Mouse (Mus musculus) hindbrain, postnatal 0 days (tissue): ENCODE measurements around the gene Uba1. TPM values are rescaled to one million over a fixed set of nuclear protein-coding genes. Genes with fewer than 3 reads are reported as not detected.
"Not testable (repeated sequence)": the region's sequence is repeated elsewhere in the genome, so short reads cannot be mapped to it uniquely, and the experiment has no call there.

Source experiments
- ATAC-seq: fragments of 200-750 bp; cut with Nextera tagmentation; 2 replicates; pipeline ENCODE4 v1.8.0; 2017; ENCODE audit warnings: mild to moderate bottlenecking, moderate TSS enrichment, moderate library complexity
- DNase-seq: peaks from one replicate; pipeline ENCODE4 v3.0.0-alpha.2; 2015; ENCODE audit warnings: low spot score
- H3K27ac ChIP-seq: fragments of 300-500 bp; sonication (generic); 2 replicates; pipeline ENCODE4 v1.5.1; 2014; ENCODE audit warnings: mild to moderate bottlenecking
- H3K27me3 ChIP-seq: fragments of 300-500 bp; sonication (generic); 2 replicates; pipeline ENCODE4 v1.6.1; 2014; ENCODE audit warnings: low read length, mixed read lengths; ENCODE audit not compliant: insufficient read depth
- H3K36me3 ChIP-seq: fragments of 300-500 bp; sonication (generic); 2 replicates; pipeline ENCODE4 v1.6.1; 2014; ENCODE audit warnings: low read length, mixed read lengths; ENCODE audit not compliant: insufficient read depth
- H3K4me1 ChIP-seq: fragments of 300-500 bp; sonication (generic); 2 replicates; pipeline ENCODE4 v1.6.1; 2014; ENCODE audit warnings: antibody characterized with exemption, low read length, mixed read lengths; ENCODE audit not compliant: insufficient read depth
- H3K4me2 ChIP-seq: fragments of 300-500 bp; sonication (generic); 2 replicates; pipeline ENCODE4 v1.6.1; 2014; ENCODE audit warnings: low read depth, mild to moderate bottlenecking, low read length, moderate library complexity, mixed read lengths
- H3K4me3 ChIP-seq: fragments of 300-500 bp; sonication (generic); 2 replicates; pipeline ENCODE4 v1.5.1; 2014; ENCODE audit warnings: low read length
- H3K9ac ChIP-seq: fragments of 300-500 bp; sonication (generic); replicated peaks from 2 replicates; pipeline ENCODE4 v1.6.1; 2014; ENCODE audit warnings: mild to moderate bottlenecking, low read length, moderate library complexity, mixed read lengths
- H3K9me3 ChIP-seq: fragments of 300-500 bp; sonication (generic); 2 replicates; pipeline ENCODE4 v1.6.1; 2016; ENCODE audit warnings: low read length, mixed read lengths
- CTCF ChIP-seq: IDR thresholded peaks from 2 replicates; pipeline ENCODE4 v1.5.1; 2016; ENCODE audit warnings: antibody characterized with exemption, control low read depth, low read depth
- WGBS: fragments of 180-500 bp; shearing (Covaris S2); extraction: QIAGEN DNeasy Blood & Tissue Kit; methylation state at CpG from one replicate; pipeline ENCODE4 v1.1.7; 2014; 5-methylcytosine and 5-hydroxymethylcytosine counted together
- polyA plus RNA-seq: library from polyadenylated mRNA; unstranded; fragments of >200 nt; fragmentation: Nextera tagmentation; extraction: Ambion mirVana; gene quantifications from 2 replicates; pipeline ENCODE4 v1.2.1, GENCODE M21; 2015
- total RNA-seq: library from RNA; depleted of rRNA; stranded (reverse); fragments of >200 nt; gene quantifications from 2 replicates; pipeline ENCODE4 v1.2.3, GENCODE M21; 2014; rRNA removed

Uba1 gene
- total and polyA plus RNA-seq, 2 experiments from 2014 or later, result 243 to 594 TPM

DNA sequence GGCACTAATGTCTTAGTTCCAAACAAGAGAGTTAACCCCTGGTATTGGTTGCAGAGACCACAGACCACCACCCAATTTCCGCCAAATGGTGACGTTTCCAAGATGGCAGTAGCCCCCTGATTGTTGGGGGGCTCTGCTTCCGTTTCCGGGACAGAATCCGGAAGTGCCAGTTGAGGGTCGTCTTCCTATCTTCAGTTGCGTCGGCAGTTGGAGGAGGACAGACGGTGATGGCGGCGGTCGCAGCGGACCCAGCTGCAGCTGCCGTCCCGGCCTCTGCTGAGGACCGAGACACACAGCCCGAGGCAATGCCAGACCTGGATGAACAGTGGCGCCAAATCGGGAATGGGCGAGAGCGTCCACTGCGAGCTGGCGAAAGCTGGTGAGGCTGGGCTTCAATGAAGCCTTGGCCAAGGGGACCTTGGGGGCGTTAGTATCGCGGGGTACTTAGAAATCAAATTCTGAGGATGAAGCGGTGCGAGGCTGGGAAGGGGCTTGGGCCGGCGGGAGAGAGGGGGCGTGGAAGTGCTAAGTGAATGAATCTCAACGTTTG, 45.7 kb downstream of the Uba1 start, which contains the start of gene Usp11:
Gene Usp11 (plus strand): TSS at position 166 of the 550 bp plus-strand sequence.
- WGBS, result 30% methylated on average over 32 of the region's 32 CpGs
- ATAC-seq, result peak; percentile 78
- TF ChIP-seq CTCF, result no peak

DNA sequence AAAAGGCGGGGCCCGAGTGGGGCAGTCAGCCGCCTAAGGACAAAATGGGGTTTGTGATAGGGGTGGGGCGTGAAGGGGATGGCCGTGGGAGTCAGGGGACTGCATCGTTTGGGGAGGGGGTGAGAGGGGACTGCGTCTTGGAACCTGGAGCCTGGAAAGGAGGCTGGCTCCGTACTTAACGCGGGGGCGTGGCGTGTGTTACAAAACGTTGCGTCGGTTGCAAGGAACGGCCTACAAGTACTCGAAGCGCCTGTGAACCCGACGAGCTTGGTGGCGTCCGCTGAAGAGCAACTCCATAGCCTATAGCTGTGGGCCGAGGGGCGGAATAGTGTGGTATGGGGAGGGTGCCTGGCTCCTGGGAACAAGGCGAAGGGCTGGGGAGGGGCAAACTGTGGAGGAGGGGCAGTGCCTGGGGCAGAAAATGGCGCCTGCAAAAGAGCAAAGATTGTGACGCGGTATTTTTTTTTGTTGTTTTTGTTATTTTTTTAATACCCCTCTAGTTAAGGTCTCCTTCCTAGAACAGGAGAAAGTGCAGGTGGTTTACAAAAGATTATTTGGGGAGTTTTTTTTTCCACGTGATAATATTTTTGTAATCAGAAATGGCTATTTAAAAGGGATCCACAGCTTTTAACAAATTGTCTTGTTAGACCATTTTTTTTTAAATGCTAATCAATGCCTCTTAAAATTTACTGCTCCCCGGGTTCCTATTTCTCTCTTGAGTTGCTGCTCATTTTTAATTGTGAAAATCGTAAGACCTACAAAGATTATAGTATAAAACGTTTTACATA, 46.4 kb downstream of the Uba1 start:
- WGBS, result 23% methylated on average over 32 of the region's 32 CpGs
- H3K4me2 ChIP-seq, result peak overlapping the region; percentile 54
- peak; percentile 94 for ATAC-seq
- DNase-seq, result peak; percentile 87
- peak overlapping the region; percentile 74 for H3K9ac ChIP-seq
- H3K36me3 ChIP-seq, result no peaks in the 10 kb centered on the region
- no peak for TF ChIP-seq CTCF
- peak overlapping the region; percentile 58 for H3K4me3 ChIP-seq
- no peaks in the 10 kb centered on the region for H3K9me3 ChIP-seq
- no peaks in the 10 kb centered on the region for H3K27me3 ChIP-seq
- H3K4me1 ChIP-seq, result no peaks in the 10 kb centered on the region
- H3K27ac ChIP-seq, result peak overlapping the region; percentile 94

More for the DNA sequence above, 45.7 kb downstream of the Uba1 start, which contains the start of gene Usp11:
- Histone ChIP-seq H3K27ac (peak within 1 kb of the TSS; percentile 94), H3K4me3 (peak within 1 kb of the TSS; percentile 58), H3K4me1 (no peaks in the 10 kb centered on the region), H3K27me3 (no peaks in the 10 kb centered on the region), H3K9ac (peak within 1 kb of the TSS; percentile 74), H3K36me3 (no peaks in the 10 kb centered on the region), H3K9me3 (no peaks in the 10 kb centered on the region), H3K4me2 (peak within 1 kb of the TSS; percentile 54)
- peak; percentile 83 for DNase-seq

DNA sequence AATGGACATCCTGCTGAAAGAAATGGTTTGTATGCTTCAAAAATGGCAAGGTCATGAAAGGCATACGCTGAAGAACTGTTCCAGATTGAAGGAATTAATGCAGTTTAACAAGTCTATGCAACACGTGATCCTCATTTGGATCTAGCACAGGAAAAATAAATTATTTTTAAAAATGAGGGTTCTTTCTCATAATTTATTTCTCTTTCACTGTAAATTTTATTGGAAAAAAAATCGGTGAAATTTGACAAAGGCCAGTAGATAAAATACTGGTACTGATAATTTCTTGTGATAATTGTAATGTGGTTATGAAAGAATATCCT, 46.9 kb downstream of the Uba1 start:
- Histone ChIP-seq H3K4me2 (peak overlapping the region; percentile 54), H3K27ac (no peak overlapping the region), H3K9me3 (no peaks in the 10 kb centered on the region), H3K9ac (peak overlapping the region; percentile 74; the same call in 1 of the 2 replicates), H3K4me1 (no peaks in the 10 kb centered on the region), H3K4me3 (peak overlapping the region; percentile 58), H3K27me3 (no peaks in the 10 kb centered on the region), H3K36me3 (no peaks in the 10 kb centered on the region)
- WGBS, result 30% methylated on average over 3 of the region's 3 CpGs
- ATAC-seq, result no peak
- TF ChIP-seq CTCF, result no peak
- no peak for DNase-seq

DNA sequence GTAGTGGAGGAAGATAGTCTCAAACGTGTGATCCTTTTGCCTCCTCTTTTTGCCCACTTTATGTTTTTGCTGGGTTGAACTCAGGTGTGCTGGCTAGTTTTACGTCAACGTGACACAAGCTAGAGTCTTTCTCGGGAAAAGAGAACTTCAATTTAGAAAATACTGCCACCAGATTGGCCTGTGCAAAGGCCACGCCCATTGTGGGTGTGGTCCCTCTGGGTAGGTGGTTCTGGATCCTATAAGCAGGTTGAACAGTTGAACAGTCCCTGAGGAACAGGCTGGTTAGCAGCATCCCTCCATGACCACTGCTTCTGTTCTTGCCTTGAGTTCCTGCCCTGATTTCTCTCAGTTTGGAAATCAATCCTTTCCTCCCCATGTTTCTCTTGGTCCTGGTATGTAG, 70.6 kb downstream of the Uba1 start:
- WGBS, result 75% methylated on average over 5 of the region's 5 CpGs
- ATAC-seq (no peak), DNase-seq (no peak)
- Histone ChIP-seq H3K4me2 (no peak overlapping the region), H3K4me1 (no peaks in the 10 kb centered on the region), H3K36me3 (no peaks in the 10 kb centered on the region), H3K9ac (no peak overlapping the region), H3K4me3 (no peak overlapping the region), H3K9me3 (no peaks in the 10 kb centered on the region), H3K27ac (no peak overlapping the region), H3K27me3 (no peaks in the 10 kb centered on the region)
- no peak for TF ChIP-seq CTCF

DNA sequence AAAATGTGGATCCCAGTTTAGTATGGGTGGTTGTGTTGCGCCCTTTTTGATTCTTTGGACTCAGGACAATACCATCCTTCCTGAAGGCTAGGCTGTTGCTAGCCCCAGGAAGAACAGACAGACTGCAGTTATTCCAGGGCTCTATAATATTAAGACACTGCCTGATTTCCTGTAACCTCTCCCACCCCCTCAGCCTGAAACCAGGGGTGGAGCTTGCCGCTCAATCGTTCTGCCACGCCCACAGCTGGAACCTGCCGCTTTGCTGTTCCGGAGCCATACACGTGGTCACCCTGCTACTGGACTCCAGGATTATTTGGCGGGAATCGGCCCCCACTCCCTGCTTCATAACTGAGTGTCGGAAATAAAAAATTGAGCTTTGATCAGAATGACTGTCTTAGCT, 71.9 kb downstream of the Uba1 start:
- H3K9ac ChIP-seq, ATAC-seq: not testable (repeated sequence)
- 52% methylated on average over 10 of the region's 10 CpGs for WGBS

More for the DNA sequence above, 71.9 kb downstream of the Uba1 start:
- H3K27me3 ChIP-seq, H3K36me3 ChIP-seq, H3K9me3 ChIP-seq, H3K4me2 ChIP-seq, H3K4me1 ChIP-seq, DNase-seq, H3K4me3 ChIP-seq, H3K27ac ChIP-seq: not testable (repeated sequence)

Other genes with a start within 250 kb of the Uba1 start
- gene Jade3, start 232.6 kb upstream of the Uba1 start, total RNA-seq, result 4.9 and 5.9 TPM in 2 replicates
- 2.3 and 2.6 TPM in 2 replicates for gene Jade3, start 232.6 kb upstream of the Uba1 start, polyA plus RNA-seq
- 0.25 TPM in 1 of 2 replicates, not detected in the other for gene Rgn, start 108.5 kb upstream of the Uba1 start, total RNA-seq
- 1.0 and 1.3 TPM in 2 replicates for gene Rgn, start 108.5 kb upstream of the Uba1 start, polyA plus RNA-seq
- 58.4 and 64.2 TPM in 2 replicates for gene Rbm10, start 40.8 kb upstream of the Uba1 start, total RNA-seq
- 28.9 and 29.5 TPM in 2 replicates for gene Rbm10, start 40.8 kb upstream of the Uba1 start, polyA plus RNA-seq
- 94.3 and 150 TPM in 2 replicates for gene Ndufb11, start 40.7 kb upstream of the Uba1 start, total RNA-seq
- gene Ndufb11, start 40.7 kb upstream of the Uba1 start, polyA plus RNA-seq, result 325 and 336 TPM in 2 replicates
- gene Cdk16, start 29.6 kb downstream of the Uba1 start, total RNA-seq, result 260 TPM in 2 replicates
- gene Cdk16, start 29.6 kb downstream of the Uba1 start, polyA plus RNA-seq, result 157 and 169 TPM in 2 replicates
- 99.0 and 109 TPM in 2 replicates for gene Usp11, start 45.6 kb downstream of the Uba1 start, total RNA-seq
- gene Usp11, start 45.6 kb downstream of the Uba1 start, polyA plus RNA-seq, result 60.3 and 68.9 TPM in 2 replicates
- 294 and 310 TPM in 2 replicates for gene Araf, start 139.5 kb downstream of the Uba1 start, total RNA-seq
- 381 and 392 TPM in 2 replicates for gene Araf, start 139.5 kb downstream of the Uba1 start, polyA plus RNA-seq
- gene Timp1, start 211.8 kb downstream of the Uba1 start, total RNA-seq, result 3.8 and 5.7 TPM in 2 replicates
- gene Timp1, start 211.8 kb downstream of the Uba1 start, polyA plus RNA-seq, result 5.4 and 6.3 TPM in 2 replicates